Mouse (Mus musculus) cerebellum, postnatal 10 days (tissue): ENCODE results near the gene Disp1.
A peak's percentile ranks its signal among the peaks of the same experiment; 100 is the strongest.

Experiments used
- DNase-seq, 2 experiments: peaks; one replicate each; pipeline ENCODE4 v3.0.0; 2021; ENCODE audit warnings: mixed read lengths in 2 of 2

Disp1 gene

GRCm38 (mm10) chr1:183081126-183081525, 140.2 kb downstream of the Disp1 start:
- DNase-seq = no peak

GRCm38 (mm10) chr1:183075121-183075822, 146.1 kb downstream of the Disp1 start:
- DNase-seq = no peak

- DNase-seq = no peak
These were observed 148.9 kb downstream of the Disp1 start for GRCm38 (mm10) chr1:183072263-183073050.

- no peak for DNase-seq
These were observed 151.2 kb downstream of the Disp1 start for GRCm38 (mm10) chr1:183069954-183070649.

- DNase-seq = no peak
These were observed 153.5 kb downstream of the Disp1 start for GRCm38 (mm10) chr1:183067807-183068206.

GRCm38 (mm10) chr1:183066981-183067380, 154.3 kb downstream of the Disp1 start:
- DNase-seq = no peak

GRCm38 (mm10) chr1:183060611-183061010, 160.7 kb downstream of the Disp1 start:
- DNase-seq = no peak

- no peak for DNase-seq
These were observed 165.1 kb downstream of the Disp1 start for GRCm38 (mm10) chr1:183056289-183056655.

GRCm38 (mm10) chr1:183055608-183056288, 165.6 kb downstream of the Disp1 start:
- DNase-seq = peak; percentile 75 to 78

GRCm38 (mm10) chr1:183052663-183053062, 168.7 kb downstream of the Disp1 start:
- DNase-seq = no peak

GRCm38 (mm10) chr1:183049295-183049694, 172.0 kb downstream of the Disp1 start:
- peak; percentile 65 to 66 for DNase-seq

- DNase-seq = peak; percentile 41 to 56
These were observed 173.3 kb downstream of the Disp1 start for GRCm38 (mm10) chr1:183047913-183048523.

- DNase-seq = peak; percentile 81 to 85
These were observed 174.0 kb downstream of the Disp1 start for GRCm38 (mm10) chr1:183047191-183047912.

GRCm38 (mm10) chr1:183046081-183046480, 175.2 kb downstream of the Disp1 start:
- no peak for DNase-seq

- no peak for DNase-seq
These were observed 178.0 kb downstream of the Disp1 start for GRCm38 (mm10) chr1:183043161-183043812.

- DNase-seq = peak; percentile 72 to 80
These were observed 179.6 kb downstream of the Disp1 start for GRCm38 (mm10) chr1:183041703-183042102.

GRCm38 (mm10) chr1:183040847-183041382, 180.4 kb downstream of the Disp1 start:
- peak; percentile 69 to 79 for DNase-seq

- no peak for DNase-seq
These were observed 181.2 kb downstream of the Disp1 start for GRCm38 (mm10) chr1:183039881-183040708.

- no peak for DNase-seq
These were observed 181.9 kb downstream of the Disp1 start for GRCm38 (mm10) chr1:183039404-183039803.
